Mouse (Mus musculus) c-Kit-negative CD71-positive TER-119-positive erythroid progenitor cells, embryonic 14.5 days (primary cell): ENCODE results near the gene T2.
A peak's percentile ranks its signal among the peaks of the same experiment; 100 is the strongest.

Experiments used
- DNase-seq: peaks from one replicate; pipeline ENCODE4 v3.0.0-alpha.2; 2013; ENCODE audit warnings: low read depth, low spot score

The T2 gene

DNA sequence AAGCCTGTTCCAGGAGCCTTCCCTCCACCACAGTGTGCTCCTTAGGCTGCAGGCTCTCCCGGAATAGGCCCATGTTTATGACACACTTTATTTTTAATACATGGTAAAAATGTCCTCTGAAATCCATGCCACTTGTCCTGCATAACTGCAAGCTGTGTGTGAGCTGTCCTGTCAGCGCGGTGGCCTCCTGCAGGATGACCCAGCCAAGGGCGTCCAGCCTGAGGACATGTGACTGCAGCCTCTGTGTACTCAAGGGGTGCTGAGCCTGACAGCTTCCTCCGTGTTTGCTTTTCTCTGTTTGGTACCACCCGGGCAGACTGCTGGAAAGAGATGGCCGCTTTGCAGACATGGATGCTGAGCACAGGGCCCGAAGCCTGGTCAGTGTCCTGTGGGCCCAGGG, 61.1 kb downstream of the T2 start:
- no peak for DNase-seq

DNA sequence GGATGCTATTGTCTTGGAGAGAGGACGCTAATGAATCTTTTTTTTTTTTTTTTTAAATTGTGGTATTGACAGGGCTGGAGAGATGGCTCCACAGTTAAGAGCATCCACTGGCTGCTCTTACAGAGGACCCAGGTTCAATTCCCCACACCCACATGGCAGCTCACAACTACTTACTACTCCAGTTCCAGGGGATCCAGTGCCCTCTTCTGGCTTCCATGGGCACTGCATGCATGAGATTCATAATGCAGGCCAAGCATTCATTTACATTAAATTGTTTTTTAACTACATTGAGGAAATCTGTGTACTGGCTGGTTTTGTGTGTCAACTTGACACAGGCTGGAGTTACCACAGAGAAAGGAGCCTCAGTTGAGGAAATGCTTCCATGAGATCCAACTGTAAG, 64.9 kb downstream of the T2 start:
- no peak for DNase-seq

DNA sequence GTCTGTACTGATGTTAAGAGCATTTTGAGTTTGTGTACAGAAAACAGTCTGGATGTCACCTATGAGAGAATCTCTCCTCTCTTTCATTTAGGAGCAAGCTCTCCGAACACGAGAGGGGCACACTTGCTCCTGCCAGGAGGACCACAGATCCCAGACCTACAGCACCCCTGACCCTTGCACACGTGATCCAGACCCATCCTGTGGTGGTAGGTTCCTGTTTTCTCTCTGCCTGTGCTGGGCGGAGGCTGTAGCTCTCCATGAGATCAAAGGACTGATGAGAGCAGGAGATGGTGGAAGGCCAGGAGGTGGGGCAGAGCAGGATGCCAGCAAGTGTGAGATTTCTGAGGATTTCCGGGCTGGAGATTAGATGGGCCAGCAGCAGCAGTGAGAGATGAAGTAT, 65.7 kb downstream of the T2 start:
- DNase-seq = no peak

DNA sequence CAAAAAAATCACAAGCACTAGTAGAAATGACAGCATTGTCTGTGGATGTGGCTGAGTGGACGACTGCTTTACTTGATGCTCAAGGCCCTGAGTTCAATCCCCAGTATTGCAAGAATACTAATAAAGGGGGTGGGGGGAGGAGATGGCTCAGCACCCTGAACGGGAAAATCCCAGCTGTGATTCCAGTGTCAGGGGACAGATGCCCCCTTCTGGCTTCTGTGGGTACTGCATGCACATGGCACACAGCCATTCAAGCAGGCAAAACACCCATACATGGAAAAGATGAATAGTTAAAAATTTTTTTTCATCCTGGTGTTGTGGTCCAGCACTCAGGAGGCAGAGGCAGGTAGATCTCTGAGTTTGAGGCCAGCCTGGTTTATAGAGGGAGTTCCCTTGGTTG, 67.5 kb downstream of the T2 start:
- peak; percentile 12 for DNase-seq

DNA sequence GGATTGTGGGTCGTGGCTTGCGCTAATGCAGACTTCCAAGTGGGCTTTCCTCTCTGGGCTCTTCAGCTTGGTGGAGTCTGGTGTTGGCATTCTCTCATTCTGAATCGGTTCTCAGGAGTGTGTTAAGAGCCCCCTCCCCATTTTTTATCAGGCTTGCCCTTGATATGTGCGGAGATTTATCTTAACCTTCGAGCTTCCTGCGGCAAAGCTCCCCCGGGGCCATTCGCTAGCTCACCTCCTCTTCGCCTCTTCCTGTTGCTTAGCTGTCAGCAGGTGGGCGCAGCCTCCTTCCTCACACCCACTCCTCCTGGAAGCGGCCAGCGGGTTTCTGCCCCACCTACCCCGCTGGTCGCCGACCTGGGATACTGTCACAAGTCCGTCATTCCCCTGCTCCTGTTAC, 73.6 kb downstream of the T2 start:
- no peak for DNase-seq

DNA sequence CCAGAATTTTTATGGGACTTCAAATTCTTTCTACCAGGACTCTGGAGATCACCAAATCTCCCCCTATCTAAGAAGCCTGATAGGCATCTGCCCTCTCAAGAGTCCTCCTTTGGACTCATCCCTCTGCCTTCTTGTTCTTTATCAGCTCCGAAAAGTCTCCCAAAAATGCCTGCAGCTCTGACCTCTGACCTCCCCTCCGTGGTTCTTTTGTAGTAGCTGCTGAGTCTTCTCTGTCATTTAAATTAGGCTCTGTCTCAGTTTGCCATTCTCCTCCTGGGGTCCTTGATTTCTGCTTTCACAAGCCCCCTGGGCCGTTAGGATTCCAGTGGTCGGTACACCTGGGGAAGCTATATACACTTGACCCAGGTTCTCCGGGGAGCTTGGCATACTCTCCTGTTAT, 74.1 kb downstream of the T2 start:
- no peak for DNase-seq

DNA sequence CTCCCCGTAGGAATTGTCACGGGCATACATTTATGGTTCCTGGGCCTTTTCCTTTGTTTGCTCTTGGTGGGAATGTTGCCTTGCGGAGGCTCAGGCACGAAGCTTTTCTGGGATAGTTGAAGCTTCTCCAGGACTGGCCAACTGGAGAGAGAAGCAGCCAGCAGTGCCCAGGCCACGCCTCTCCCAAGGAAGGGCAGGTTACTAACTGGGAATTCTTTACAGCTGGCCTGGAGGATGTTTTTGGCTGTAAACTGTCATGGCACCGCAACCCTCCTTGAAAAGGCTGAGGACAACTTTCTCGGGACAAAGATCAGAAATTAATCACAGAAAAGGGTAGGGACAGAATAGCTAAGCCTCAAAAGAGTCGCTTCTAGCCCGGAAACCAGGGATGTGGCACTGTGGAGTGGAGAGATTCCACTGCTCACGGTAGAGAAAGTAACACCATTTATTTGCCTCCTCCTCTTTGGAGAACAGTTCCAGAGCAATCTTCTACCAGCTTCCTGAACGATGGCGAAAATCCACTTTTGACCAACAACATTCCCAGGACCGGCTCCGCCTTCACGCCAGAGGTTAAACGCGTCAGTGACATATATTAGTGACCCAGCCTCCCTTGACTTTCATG, 76.5 kb downstream of the T2 start:
- DNase-seq = no peak

DNA sequence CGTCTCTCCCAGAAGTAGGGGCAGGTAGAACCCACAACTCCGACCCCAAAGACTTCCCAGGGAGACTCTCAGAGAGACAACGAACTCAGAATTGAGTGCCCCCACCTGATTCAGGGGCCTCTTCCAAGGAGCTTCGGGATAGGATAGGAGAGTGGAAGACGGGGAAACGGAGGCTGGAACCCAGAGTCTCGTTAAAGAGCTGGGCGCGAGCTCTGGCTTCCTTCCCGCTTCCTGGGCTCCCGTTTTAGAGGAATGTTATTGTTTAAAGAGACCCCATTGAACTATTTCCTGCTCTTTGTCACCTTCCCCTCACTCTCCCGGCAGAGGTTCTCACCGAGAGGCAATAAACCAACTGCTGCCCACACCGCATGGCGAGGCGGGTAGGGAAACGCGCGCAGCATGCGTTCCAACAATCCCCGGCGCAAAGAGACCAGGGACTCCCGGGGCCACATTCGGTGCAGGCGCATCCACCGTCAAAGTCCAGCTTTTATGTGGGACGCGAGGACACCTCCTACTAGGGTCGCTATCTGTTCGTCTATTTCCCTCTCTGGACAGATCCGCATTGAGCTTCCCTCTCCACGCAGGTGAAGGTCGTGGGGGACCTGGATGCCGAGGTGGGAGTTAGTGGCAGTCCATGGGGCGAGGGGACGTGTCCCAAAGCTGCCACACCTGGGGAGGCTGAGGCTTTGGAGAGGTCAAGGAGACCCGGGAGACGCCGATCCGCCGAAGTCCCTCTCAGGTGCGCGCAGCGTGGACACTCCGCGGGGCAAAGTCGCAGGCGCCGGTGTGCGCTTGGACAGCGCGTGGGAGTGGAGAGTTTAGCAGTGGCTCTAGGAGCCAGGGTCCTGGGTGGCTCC, 77.6 kb downstream of the T2 start:
- DNase-seq = no peak

DNA sequence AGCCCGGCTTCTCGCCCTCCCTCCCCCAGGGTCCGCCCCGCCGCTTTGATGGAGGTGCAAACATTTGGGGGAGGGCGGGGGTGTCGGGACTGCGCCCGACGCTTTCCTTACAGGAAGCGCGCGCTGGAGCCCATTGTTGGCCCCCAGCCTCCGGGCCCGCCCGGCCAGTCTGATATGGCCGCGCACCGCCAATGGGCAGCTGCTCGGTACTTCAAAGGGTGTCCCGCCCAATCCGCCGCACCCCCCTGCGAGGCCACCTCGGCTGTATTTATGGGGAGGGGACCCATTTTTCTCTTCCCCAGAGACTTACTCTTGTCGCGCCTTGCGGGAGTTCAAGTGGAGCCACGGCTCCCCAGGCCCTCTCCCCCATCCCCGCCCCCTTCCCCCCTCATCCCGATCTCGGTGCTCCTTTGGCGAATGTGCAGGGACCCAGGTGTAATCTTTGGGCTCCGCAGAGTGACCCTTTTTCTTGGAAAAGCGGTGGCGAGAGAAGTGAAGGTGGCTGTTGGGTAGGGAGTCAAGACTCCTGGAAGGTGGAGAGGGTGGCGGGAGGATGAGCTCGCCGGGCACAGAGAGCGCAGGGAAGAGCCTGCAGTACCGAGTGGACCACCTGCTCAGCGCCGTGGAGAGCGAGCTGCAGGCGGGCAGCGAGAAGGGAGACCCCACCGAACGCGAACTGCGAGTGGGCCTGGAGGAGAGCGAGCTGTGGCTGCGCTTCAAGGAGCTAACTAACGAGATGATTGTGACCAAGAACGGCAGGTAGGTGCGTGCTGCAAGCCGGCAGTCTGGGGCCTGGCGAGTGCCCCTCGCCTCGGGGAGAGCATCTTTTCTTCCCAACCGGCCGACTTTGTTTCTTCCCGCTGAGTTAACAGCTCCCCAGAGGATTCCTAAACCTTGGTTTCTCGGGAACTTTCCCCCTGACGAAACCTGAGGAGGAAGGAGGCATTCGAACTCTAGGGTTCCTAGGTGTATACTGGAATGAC, 78.5 kb downstream of the T2 start, which contains the start of gene T:
Gene T, plus strand, starts transcription at position 446 of the 983 bp plus-strand sequence.
- DNase-seq = no peak

DNA sequence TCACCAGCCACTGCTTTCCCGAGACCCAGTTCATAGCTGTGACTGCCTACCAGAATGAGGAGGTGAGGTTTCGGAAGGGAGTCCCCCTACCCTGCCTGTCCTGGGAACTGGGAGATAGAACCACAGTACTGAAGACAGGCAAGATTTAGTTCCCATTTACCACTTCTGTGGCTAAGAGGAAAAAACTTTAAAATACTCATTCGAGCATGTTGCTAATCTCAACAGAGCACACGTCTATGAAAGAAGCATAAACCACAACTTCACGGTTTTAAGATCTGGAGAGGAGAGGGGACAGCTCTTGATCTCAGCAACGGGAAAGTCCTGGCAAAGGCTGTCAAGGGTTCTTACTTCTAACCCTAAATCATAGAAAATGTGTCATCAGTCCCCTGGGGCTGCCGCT, 80.4 kb downstream of the T2 start:
- DNase-seq = no peak

DNA sequence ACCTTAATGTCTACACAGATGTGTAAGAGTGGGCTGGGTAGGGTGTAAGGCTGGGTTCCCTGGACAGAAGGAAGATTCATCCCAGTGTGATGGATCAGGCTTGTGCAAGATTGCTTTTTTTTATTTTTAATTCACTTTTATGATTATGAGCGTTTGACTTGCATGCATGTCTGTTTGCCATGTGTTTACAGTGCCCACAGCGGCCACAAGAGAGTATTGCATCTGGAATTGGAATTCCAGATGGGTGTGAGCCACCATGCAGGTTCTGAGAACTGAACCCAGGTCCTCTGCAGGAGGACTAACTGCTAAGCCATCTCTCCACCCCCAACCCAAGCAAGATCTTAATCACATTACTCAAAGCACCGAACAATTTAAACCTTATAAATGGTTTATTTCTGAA, 88.3 kb downstream of the T2 start:
- no peak for DNase-seq

DNA sequence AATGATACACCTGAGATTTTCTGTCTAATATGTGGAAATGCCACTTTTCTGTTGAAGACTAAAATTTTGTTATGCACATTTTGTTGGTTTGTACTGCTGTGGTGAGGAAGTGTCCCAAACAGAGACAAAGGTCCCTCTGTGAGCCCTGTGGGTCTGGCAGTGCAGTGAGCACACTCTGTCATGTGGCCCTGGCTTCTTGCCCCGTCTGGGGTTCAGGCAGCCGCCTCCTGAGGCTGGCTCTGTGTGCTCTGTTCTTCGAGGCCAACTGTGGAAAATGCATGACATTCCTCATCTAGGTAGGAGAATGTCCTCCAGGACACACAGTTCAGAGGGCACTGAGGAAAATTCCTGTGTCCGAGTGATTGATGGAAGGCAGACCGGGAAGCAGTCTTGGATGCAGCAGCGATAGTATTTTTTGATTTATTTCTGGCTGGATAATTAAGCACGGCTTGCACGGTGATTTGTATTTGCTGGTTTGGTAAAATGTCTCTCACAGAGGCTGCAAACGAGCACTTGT, 91.9 kb downstream of the T2 start:
- no peak for DNase-seq

DNA sequence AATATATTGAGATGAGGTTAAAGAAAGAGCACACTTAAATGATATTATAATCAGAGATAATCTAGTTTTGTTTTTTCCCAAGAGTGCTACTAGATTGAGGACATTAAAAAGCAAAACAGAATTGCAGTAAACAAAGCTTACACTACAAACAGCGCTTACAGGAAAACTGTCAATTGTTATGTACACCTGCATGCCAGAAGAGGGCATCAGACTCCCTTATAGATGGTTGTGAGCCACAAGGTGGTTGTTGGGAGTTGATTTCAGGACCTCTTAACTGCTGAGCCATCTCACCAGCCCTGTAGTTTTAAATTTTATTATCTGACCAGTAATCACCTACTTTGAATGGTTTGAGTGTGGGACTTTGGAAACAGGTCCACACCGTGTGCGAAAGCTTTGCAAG, 92.5 kb downstream of the T2 start:
- no peak for DNase-seq

DNA sequence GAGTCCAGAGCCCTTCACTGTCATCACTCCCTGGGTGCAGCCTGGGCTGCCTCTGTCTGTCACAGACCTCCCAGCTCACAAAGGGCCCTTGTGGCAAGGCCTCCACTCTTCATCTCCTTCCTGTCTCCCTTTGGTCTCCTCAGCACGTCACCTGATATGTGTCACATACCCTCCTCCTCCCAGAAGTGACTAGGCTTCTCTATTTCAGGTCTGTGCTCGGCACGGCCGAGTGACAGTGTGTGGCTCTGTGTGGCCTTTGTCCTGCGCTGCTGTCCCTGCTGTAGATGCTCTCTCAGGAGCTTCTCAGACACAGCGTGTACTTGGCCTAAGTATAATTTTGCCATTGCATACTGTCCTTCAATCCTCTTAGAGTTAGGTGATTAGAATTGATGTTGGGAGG, 99.4 kb downstream of the T2 start:
- DNase-seq = no peak

DNA sequence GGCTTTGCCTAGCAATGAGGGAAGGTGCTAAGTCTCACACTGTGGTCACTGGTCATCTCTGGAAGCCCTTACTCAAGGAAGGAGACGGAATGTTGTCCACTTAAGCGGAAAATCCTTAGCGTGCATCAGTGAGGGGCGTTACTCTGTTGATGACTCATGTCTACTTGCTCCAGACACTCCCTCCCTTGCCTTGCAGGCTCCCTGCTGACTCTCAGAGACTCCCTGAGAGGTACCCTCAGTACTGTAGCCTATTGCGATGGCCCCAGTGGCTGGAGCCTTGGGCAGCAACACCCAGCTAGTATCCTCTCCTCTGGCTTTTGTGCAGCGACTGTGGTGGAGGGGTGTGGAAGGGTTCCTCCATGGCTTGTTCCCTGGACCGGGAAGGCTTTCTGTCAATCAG, 99.8 kb downstream of the T2 start:
- DNase-seq = no peak

DNA sequence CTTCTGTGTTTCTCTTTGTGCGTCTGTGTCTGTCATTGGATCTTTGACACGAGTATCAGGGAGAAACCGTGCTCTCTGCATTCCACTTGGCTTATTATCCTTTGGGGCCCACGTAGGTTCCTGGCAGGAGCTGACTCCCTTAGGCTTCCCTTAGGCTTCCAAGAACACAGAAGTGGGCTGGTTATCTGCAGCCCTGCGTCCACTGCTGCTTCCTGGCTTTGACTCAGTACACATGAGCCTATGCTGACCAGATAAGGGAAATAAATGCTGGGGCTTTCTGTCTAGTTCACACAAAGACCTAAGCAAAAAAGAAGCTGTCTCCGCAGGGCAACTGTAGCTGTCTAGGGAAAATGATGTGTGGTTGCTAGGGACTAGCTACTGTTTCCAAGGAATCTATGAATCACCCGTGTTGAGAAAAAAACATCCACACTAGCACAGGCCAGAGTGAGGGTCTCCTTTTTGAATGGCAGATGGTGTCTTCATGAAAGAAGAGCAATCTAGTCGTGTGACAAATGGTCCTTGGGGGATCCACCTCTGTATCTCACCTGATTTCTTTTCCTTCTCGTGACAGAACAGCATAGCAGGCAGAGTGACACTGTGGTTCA, 101.2 kb downstream of the T2 start:
- DNase-seq = no peak

DNA sequence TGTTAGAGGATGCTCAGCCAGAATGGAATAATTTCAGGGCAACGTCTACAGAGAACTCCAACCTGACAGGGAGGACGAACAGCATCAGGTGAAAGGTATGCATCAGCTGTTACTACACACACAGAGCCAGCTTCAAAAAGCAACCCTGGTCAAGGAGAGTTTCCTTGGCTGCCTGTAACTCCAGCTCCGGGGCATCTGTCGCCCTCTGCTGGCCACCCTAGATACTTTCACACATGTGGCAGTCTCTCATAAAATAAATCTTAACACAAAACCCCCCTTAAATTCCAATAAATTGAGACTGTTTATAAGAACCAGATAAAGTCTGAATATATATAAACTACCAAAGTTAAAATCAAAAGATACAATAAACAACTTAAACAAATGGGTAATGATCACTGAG, 105.8 kb downstream of the T2 start:
- DNase-seq = no peak

DNA sequence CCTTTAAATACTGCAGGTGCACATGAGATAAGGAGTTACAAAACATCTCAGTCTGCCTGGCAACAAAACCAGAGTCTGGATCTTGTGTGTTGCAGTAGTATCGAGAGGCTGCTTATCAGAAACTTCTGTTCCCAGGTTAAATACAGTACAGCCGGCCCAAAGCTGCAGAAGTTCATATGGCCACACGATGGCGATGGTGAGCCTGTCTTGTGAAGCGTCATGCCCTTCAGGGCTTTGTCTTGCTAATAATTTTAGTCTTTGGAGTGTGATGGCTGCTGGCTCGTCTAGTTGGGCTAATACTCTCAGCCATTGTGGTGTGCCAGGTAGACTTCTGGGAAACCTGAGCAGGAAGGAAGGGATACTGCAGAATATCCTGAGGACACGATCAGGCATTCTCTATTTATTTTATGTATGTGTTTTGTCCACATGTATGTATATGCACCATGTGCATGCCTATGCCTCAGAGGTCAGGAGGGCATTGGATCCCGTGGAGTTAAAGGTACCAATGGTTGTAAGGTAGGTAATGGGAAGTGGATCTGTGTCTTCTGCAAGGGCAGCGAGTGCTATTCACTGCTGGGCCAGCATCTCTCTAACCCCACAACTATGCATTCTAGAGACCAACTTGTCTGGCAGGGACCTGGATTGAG, 107.8 kb downstream of the T2 start:
- DNase-seq = peak; percentile 13

DNA sequence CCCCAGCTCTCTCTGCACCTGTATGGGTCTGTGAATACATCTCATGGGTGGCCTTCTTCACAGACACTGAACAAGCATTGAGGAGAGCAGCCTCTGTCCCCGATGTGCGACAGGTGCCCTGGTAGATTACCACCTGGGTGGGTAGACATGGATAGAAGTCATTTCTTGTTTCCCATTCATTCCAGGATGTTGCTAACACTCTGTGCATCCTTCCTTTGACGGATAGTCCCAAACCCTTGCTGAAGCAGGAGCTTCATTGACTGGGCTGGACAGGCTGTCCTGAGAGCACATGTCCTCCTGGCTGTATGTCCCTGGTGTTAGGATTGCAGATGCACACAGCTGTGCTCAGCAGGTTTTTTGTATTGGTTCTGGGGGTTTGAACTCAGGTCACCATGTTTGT, 112.0 kb downstream of the T2 start:
- DNase-seq = no peak

DNA sequence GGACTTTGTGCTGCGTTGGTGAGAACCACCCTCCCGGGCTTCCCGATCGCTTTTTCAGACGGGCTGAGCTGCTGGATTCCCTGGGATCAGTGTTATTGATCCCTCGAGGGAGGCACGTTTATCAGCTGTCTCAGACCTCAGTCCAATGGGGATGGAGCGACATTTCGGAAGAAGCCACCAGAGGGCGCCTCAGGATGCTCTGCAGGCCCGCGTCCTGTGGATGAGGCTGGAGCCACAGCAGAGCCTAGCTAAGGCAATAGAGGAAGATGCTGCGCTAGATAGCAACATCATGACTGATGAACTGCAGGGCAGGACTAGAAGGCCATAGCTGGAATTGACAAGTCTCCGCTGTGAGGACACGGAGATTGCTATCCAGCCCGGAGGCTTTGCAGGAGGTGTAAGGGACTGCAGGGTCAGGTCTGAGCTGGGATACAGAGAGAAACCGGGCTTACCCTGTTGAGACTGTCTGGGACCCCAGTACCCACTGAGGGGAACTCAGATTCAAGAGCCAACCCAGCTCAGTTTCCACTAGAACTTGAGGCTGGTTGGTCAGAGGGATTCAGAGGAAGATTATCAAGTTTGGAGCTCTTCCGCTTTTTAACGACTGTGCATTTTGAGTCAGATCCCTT, 113.0 kb downstream of the T2 start:
- no peak for DNase-seq
